Mouse (Mus musculus) megakaryocyte progenitor cell, adult 5-6 weeks (primary cell): ENCODE results near the gene Lcn2. TPM values are rescaled to one million over a fixed set of nuclear protein-coding genes. Genes with fewer than 3 reads are reported as not detected.

Experiments
- ATAC-seq: replicated peaks from 2 replicates; pipeline ENCODE4 v1.8.0; 2016; ENCODE audit warnings: mild to moderate bottlenecking, moderate TSS enrichment, inconsistent platforms; ENCODE audit not compliant: poor library complexity
- total RNA-seq, 2 experiments: library from RNA; stranded (forward) in 1 of 2; stranded (reverse) in 1 of 2; fragments of 157-497, 149-512 nt in 1 of 2; fragments of 200-1000 nt in 1 of 2; gene quantifications; 2 replicates each; pipeline versions ENCODE4 v1.2.3 to v1.2.4; 2015 to 2017

Lcn2 gene
- total RNA-seq, 2 experiments from 2014 or later, result 107 to 437 TPM

DNA sequence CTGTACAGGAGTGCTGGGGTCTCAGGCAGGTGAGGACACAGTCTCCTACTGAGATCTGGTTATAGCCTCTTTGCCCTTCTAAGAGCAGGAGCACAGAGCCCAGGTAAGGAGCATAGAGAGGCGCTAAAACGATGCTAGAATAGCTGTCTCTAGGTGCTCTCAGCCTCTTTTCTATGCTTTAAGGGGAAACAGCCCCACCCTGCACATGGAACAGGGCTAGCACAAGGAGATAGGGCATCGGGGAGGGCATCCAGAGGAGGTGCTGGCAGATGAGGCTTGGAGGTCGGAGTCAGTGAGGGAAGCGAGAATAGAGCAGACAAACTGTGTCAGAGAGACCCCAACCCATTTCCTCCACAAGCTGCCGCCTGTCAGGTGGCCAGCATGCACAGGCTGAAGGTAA, 41.0 kb downstream of the Lcn2 start:
- no peak for ATAC-seq

DNA sequence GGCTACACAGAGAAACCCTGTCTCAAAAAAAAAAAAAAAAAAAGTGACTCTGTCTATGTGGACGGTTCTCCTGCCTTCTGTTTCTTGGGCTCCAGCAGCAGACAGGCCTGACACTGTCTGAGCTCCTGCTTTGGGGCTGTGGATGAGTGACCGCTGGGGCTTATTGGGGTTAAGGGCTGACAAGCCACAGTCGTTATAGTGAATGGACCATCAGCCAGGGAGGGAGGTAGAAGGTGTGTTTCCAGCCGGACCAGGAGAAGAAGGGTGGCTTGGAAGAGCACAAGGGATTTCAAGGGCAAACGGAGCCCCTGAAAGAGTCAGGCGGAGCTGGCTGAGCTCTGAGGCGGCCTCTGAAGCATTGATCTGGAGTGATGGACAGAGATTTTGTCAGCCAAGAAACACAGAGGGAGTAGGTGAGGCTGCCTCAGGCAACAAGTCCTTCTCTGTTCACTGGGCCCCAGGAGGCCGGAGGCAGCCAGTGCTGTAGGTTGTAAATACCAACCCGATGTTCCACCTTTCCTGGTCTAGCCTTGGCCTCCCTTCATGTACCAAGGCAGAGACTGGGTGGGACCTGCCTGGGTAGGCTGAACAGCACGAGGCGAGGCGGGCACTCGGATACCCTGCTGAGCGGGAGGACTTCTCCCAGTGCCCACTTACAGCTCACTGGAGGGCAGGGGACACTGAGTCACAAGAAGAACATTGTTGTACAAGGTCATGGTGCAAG, 43.3 kb downstream of the Lcn2 start:
- no peak for ATAC-seq

DNA sequence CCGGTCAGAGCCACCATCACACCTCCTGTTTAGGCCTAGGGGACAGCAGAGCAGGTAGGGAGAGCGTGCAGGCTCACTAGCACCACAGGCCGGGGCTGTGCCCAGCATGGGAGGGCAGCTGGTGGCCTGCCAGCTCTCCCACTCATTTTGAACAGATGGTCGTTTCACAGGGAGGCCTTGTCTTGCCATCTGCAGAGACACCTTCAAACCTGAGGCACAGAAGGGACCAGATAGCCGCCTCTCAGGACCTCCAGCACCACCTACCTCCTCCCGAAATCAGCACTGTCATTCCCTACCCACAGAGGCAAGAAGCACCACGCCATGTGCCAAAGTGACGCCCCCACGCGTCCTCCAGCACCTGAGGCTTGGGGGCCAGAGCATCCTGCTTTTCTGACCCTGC, 44.0 kb downstream of the Lcn2 start:
- no peak for ATAC-seq

DNA sequence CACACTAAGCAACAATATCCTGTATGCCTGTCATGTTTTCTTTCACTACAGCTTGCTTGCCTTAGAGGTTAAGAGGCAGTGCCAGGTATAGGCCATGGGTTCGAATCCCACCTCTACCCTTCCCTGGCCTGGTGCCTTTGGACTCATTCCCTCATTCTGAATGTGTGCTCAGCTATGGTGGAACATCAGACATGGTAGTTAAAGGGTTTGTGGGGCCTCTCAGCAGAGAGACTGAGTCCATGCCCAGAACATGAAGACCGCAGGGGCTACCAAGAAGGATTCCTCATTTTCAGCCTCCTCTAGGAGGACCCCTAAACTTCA, 44.7 kb downstream of the Lcn2 start:
- no peak for ATAC-seq

DNA sequence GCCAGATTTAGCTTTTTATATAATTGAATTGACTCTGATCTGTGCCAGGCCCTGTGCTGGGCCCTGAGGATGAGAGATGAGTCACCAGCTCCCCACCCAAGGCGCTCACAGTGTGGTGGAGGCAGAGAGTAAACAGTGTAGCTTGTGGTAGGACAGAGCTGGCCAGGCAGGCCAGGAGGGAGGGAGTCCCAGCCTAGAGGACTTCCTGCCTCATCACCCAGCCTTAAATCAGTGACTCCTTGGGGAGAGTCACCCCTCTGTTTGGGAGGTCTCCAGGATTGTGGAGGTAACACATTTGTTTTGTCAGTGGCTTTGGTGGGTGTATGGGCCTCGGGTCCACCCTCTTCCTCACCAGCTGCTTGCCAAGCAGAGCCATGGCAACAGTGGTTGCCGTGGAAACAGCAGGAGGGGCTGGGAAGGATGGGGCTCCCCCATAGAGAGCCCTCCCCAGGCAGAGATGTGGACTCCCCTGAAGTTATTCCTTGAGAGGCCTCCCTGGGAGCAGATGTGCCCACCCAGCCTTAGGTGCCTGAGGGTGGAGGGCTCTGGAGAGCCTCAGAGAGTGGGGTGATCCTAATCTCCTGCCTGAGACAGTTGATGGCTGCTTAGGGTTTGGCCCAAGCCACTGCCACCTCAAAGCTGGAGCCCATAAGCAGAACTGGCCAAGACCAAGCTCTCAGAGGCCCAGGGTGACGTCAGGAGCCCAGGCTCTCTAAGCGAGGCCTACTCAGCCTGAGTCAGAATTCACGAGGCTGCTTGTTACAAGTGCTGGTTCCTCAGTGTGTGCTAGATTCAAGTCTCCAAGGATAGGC, 45.3 kb downstream of the Lcn2 start:
- no peak for ATAC-seq

DNA sequence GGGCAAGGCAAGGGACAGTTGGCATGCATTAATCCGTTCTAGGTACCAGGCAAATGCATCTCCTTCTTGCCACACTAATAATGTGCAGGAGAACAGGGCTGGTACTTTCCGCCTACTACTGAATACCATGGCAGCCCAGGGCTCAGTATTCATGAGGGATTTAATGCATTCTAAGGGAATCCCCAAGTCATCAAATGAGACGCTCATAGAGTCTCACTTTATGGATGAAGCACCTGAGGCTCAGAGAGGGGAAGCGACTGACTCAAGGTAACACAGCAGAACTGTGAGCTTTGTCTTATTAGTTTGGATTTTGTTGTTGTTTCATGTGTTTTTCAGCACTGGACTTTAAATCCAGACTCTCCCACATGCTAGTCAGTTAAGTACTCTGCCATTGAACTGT, 46.0 kb downstream of the Lcn2 start:
- ATAC-seq, result no peak

DNA sequence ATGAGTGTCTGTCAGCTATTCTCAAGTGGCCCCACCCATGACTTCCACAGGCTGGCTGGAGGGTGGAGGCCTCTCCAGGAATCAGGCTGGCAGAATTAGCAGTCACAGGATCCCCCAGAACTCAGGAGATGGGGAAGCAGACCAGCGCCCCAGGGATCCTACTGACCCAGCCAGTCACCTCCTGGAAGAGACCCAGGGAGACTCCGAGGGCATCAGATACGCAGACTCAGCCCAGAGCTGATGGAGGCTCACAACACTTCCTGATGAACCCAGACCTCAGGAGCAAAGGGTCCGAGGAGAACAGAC, 46.5 kb downstream of the Lcn2 start:
- no peak for ATAC-seq

DNA sequence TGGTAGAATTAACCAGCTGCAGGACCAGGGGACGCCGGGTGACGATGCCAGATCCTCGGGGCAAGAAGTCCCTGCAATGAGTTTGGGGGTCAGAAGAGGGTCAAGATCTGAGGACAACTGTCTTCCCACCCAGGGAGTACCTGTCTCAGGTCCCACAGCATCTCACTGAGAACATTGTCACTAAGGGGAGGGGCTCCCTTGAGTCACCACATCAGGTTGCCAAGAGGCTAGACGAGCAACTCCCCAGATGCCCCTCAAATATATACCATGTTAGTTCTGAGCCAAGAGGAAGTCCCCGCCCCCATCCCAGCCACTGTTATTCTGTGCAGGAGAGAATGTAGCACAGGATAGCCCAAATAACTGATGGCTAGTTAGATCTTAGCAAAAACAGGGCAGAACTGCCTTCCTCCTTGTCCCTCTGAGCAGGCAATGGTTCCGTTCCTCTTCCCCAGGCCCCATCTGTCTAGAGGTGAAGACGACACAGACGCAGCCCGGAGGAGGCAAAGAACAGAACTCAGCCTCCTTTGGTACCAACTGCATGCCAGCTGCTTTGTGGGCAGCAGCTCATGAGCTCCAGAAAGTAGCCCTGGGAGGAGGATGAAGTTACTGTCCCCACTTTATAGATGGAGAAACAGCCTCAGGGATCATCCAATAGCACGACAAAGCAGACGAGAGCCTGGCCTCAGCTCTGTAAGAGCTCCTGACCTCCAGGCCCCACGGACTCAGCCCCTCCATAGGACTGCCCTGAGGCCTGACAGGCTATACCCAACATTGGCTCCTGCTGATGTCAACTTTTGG, 47.0 kb downstream of the Lcn2 start:
- ATAC-seq, result no peak

DNA sequence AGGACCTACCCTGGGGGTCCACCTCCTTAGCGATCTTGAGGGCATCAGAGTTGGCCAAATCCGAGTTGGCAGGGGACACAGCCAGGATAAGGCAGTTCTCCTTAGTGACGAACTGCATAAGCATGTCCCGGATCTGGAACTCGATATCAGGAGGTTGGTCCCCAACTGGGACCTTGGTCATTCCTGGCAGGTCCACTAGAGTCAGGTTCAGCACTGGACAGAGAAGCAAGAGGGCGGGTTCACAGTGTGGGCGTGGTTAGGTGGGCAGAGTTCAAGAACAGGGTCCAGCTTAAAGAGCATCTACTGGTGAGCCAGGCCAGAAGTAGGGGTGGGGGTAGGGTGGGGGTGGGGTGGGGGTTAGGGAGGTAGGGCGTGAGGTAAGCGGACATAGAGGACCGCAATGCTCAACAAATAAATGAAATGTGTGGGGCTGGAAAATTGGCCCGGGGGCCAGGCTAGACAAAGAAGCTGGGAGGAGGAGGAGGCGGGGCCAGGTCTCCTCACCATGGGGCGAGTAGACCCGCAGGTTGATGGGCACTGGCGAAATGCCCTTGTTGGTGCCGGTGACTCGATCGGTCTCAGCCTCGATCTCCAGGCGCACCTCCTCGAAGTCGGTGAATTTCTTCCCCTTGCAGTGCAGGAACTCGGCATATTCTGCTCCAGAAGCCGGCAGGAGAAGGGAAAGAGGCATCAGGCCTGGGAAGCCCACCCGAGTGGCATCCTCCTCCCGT, 48.0 kb downstream of the Lcn2 start:
- 0 out of 2 replicates have a peak, but pooled peaks have one; percentile 31 for ATAC-seq

DNA sequence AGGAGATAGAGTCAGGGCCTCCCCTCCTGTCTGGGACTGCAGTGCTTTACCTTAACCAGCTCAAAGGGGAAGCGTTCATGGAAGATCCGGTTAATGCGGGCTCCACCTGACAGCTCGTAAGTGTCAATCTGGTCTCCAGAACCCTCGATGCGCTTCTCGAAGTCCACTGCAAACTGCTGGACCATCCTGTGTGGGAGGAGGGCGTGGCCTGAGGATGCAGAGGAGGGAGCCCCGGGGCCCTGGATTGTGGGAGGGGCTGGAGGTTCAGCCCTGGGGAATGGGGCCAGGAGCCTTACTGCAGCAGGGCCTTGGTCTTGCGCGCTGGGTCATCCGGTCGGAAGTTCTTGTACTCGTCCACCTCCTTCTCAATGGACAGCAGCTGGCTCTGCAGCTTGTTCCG, 52.2 kb downstream of the Lcn2 start:
- ATAC-seq, result no peak

Other genes with a start within 250 kb of the Lcn2 start
- gene Prrc2b, start 237.2 kb downstream of the Lcn2 start, total RNA-seq (2015), result 37.5 and 37.8 TPM in 2 replicates
- gene Prrc2b, start 237.2 kb downstream of the Lcn2 start, total RNA-seq (2017), result 16.6 and 18.2 TPM in 2 replicates
- gene Pomt1, start 151.7 kb downstream of the Lcn2 start, total RNA-seq (2015), result 18.5 and 18.8 TPM in 2 replicates
- gene Pomt1, start 151.7 kb downstream of the Lcn2 start, total RNA-seq (2017), result 32.2 and 32.6 TPM in 2 replicates
- gene Uck1, start 128.1 kb downstream of the Lcn2 start, total RNA-seq (2015), result 30.3 and 37.0 TPM in 2 replicates
- 25.2 and 26.9 TPM in 2 replicates for gene Uck1, start 128.1 kb downstream of the Lcn2 start, total RNA-seq (2017)
- 14.2 and 17.3 TPM in 2 replicates for gene Golga2, start 100.9 kb downstream of the Lcn2 start, total RNA-seq (2015)
- 50.4 and 50.7 TPM in 2 replicates for gene Golga2, start 100.9 kb downstream of the Lcn2 start, total RNA-seq (2017)
- 198 and 268 TPM in 2 replicates for gene Swi5, start 100.2 kb downstream of the Lcn2 start, total RNA-seq (2015)
- gene Swi5, start 100.2 kb downstream of the Lcn2 start, total RNA-seq (2017), result 359 and 386 TPM in 2 replicates
- 59.9 and 69.0 TPM in 2 replicates for gene Ciz1, start 35.9 kb downstream of the Lcn2 start, total RNA-seq (2015)
- 46.6 and 55.3 TPM in 2 replicates for gene Ciz1, start 35.9 kb downstream of the Lcn2 start, total RNA-seq (2017)
- gene Dnm1, start 34.9 kb downstream of the Lcn2 start, total RNA-seq (2015), result not detected in 2 replicates
- gene Dnm1, start 34.9 kb downstream of the Lcn2 start, total RNA-seq (2017), result not detected in 2 replicates
- gene 1110008P14Rik, start 6.3 kb downstream of the Lcn2 start, total RNA-seq (2015), result 15.3 and 18.1 TPM in 2 replicates
- gene 1110008P14Rik, start 6.3 kb downstream of the Lcn2 start, total RNA-seq (2017), result 8.0 and 15.4 TPM in 2 replicates
- 6.3 and 12.1 TPM in 2 replicates for gene Ptges2, start 7.6 kb upstream of the Lcn2 start, total RNA-seq (2015)
- 9.5 and 10.6 TPM in 2 replicates for gene Ptges2, start 7.6 kb upstream of the Lcn2 start, total RNA-seq (2017)
- 1.5 and 1.9 TPM in 2 replicates for gene Naif1, start 62.2 kb upstream of the Lcn2 start, total RNA-seq (2015)
- gene Naif1, start 62.2 kb upstream of the Lcn2 start, total RNA-seq (2017), result 3.5 TPM in 2 replicates
- 5.2 and 6.4 TPM in 2 replicates for gene Slc25a25, start 63.2 kb upstream of the Lcn2 start, total RNA-seq (2015)
- 10.7 and 11.5 TPM in 2 replicates for gene Slc25a25, start 63.2 kb upstream of the Lcn2 start, total RNA-seq (2017)
- 1.9 and 2.9 TPM in 2 replicates for gene Fam102a, start 147.1 kb upstream of the Lcn2 start, total RNA-seq (2015)
- gene Fam102a, start 147.1 kb upstream of the Lcn2 start, total RNA-seq (2017), result 1.9 and 2.2 TPM in 2 replicates
- gene Dpm2, start 182.6 kb upstream of the Lcn2 start, total RNA-seq (2015), result 76.6 and 87.2 TPM in 2 replicates
- 26.5 and 32.3 TPM in 2 replicates for gene Dpm2, start 182.6 kb upstream of the Lcn2 start, total RNA-seq (2017)
- not detected in 2 replicates for gene Pip5kl1, start 186.5 kb upstream of the Lcn2 start, total RNA-seq (2015)
- gene Pip5kl1, start 186.5 kb upstream of the Lcn2 start, total RNA-seq (2017), result not detected in 2 replicates
- not detected in 2 replicates for gene 9430097D07Rik, start 187.4 kb upstream of the Lcn2 start, total RNA-seq (2015)
- not detected in 2 replicates for gene 9430097D07Rik, start 187.4 kb upstream of the Lcn2 start, total RNA-seq (2017)
- gene St6galnac4, start 198.8 kb upstream of the Lcn2 start, total RNA-seq (2015), result 26.2 and 33.1 TPM in 2 replicates
- 38.7 and 40.4 TPM in 2 replicates for gene St6galnac4, start 198.8 kb upstream of the Lcn2 start, total RNA-seq (2017)
- 7.9 and 9.4 TPM in 2 replicates for gene St6galnac6, start 211.5 kb upstream of the Lcn2 start, total RNA-seq (2015)
- gene St6galnac6, start 211.5 kb upstream of the Lcn2 start, total RNA-seq (2017), result 19.0 and 24.4 TPM in 2 replicates
- 0.12 and 1.8 TPM in 2 replicates for gene Ak1, start 233.5 kb upstream of the Lcn2 start, total RNA-seq (2015)
- gene Ak1, start 233.5 kb upstream of the Lcn2 start, total RNA-seq (2017), result 0.12 and 0.14 TPM in 2 replicates